Mouse (Mus musculus): Measurements from ENCODE around the gene Cdc42ep5.

Gene Cdc42ep5

DNA sequence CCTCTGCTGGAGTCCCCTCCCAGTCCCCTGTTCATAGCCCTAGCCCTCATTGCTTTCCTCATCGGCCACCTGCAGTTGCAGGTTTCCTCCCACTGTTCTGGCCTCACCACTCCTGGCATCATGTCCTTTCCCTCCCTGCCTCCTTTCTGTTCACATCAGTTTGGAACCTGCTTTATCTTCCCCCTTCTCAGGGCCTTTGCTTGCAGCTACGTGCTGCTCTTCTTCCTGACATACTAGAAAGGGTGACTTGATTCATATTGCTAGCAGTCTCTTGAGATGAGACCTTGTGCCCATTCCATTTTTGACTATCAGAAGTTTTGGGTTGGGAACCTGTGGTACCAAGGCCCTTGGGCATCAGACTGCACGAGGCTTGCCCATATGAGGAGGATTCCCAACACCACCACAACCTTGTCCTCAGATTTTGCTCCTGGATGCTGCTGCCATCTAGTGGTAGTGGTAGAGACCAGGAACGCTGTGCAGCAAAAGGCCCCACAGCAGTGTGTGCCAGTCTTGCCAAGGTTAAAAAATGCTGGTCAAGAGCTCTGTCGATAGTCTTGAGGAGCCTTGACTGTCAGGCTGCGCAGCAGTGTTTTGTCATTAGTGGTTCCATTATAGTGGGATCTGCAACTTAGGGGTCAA, 19.0 kb downstream of the Cdc42ep5 start:
- peak; percentile 67 for DNase-seq (ENCODE audit: low spot score)

DNA sequence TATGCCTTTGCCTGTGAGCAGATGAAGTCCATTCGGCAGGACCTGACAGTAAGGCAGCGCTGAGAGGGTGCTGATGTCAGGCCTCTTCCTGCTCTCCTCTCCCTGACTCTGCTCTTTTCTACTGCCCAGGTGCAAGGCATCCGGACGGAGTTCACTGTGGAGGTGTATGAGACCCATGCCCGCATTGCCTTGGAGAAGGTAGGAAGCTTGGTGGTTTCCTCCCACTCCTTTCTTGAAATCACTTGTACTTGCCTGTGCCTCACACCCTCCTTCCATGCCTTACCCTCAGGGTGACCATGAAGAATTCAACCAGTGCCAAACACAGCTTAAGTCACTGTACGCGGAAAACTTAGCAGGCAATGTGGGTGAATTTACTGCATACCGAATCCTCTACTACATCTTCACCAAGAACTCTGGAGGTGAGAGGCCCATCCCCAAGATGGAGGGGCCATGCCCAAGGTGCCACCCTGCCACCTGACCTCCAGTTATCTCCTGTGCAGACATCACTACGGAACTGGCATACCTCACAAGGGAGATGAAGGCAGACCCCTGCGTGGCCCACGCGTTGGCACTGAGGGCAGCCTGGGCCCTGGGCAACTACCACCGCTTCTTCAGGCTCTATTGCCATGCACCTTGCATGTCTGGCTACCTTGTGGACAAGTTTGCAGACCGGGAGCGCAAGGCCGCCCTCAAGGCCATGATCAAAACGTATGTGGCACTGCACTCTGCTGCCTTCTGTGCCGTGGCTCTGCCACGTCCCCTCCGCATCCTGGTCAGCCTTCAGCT, 19.7 kb downstream of the Cdc42ep5 start:
- no peak for DNase-seq (ENCODE audit: low spot score)

DNA sequence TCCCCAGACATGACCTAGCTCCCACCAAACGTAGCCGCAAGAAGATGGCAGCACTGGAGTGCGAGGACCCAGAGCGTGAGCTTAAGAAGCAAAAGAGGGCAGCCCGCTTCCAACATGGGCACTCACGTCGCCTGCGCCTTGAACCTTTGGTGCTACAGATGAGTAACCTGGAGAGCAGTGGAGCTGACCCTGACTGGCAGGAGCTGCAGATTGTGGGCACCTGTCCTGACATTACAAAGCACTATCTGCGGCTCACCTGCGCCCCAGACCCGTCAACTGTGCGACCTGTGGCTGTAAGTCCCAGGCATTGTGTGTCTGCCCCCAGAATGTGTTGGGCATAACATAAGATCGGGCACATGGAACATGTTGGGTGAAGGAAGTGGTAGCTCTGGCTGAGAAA, 20.6 kb downstream of the Cdc42ep5 start:
- DNase-seq (ENCODE audit: low spot score) = no peak

DNA sequence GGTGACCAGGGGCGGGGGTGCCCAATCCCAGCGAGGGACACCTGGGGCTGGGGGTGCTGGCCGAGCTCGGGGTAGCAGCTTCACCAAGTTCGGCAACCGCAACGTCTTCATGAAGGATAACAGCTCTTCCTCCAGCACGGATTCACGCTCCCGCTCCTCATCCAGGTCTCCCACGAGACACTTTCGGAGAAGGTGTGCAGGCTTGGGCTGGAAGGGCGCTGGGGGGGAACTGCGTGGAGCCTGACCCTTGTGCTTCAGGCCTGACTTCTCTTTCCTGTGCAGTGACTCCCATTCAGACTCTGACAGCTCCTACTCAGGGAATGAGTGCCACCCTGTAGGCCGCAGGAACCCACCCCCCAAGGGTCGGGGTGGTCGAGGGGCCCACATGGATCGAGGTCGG, 21.2 kb downstream of the Cdc42ep5 start:
- no peak for DNase-seq (ENCODE audit: low spot score)

DNA sequence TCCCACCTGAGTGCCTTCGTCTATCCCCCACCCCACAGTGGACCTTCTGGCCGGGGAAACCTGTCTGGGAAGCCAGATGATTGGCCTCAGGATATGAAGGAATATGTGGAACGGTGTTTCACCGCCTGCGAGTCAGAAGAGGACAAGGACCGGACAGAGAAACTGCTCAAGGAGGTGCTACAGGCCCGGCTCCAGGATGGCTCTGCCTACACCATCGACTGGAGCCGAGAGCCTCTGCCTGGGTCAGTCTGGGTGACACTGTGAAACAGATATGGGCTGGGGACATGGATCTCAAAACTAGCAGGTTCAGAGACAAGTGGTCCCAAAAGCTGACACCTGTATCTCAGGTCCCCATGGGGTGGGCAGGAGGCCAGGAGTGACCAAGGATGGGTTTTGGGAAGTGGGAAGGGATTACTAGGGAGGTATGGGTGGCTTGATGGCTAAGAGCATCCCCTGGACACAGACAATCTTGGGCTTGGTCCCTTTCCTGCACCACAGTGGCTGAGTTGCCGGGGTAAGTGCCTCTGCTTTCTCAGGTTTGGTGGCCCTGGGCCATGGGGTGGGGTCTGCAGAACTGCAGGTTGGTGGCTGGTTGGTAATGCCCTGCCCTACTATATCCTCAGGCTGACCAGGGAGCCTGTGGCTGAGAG, 21.7 kb downstream of the Cdc42ep5 start:
- no peak for DNase-seq (ENCODE audit: low spot score)

DNA sequence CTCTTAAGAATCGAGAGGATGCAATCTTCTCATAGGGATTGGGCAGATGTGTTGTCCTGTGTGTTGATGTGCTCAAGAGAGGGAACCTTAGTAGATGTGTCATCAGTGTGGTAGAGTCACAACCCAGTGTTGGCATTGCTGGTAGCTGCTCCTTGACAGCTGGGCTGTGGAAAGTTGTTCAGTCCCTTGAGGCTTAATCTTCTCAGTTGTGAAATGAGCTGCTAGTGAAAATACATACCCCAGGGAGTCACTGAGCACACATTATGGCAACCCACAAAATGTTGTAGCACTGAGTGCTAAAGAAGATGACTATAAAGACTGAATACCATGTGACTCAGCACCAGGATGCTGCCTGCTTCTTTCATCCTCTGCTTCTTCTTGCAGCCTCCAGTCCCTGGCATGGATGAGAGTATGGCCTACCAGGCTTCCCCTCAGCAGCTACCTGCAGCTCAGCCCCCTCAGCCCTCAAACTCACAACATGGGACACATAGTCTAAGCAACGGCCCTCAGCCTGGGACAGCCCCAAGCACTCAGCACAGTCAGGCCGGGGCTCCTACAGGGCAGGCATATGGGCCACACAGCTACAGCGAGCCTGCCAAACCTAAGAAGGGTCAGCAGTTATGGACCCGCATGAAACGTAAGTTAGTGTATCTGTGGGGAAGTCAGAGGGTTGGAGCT, 22.9 kb downstream of the Cdc42ep5 start:
- DNase-seq (ENCODE audit: low spot score) = no peak

DNA sequence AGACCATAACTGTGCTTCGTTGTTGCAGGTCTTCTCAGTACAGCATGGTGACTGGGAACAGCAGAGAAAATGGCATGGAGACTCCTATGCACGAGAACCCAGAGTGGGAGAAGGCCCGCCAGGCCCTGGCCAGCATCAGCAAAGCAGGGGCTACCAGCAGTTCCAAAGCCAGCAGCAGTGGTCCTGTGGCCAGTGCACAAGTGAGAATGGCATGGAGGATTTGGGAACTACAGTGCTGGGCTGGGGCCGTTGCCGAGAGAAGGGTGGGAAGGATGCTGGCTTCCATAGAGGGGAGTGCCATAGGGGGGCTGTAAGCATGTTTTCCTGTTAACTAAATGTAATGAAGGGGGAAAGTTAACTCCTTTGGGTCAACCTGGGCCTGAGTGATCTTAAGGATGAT, 25.3 kb downstream of the Cdc42ep5 start:
- no peak for DNase-seq (ENCODE audit: low spot score)

DNA sequence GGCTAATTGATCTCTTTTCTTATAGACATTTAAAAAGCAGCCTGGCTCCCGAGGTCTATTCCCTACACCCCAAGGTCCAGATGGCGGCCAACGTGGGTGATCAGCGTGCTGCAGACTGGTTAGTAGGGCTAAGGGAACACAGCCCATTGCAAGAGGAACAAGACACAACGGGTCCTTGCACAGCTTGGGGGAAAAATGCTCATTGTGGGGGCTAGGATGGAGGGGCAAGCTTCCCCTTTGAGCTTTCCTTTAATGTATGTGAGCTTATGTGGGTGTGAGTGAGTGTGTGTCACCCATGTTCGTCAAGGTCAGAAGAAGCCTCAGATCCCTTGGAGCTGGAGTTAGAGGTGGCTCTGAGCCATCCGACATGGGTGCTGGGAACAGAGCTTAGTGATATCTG, 26.0 kb downstream of the Cdc42ep5 start:
- DNase-seq (ENCODE audit: low spot score) = no peak

DNA sequence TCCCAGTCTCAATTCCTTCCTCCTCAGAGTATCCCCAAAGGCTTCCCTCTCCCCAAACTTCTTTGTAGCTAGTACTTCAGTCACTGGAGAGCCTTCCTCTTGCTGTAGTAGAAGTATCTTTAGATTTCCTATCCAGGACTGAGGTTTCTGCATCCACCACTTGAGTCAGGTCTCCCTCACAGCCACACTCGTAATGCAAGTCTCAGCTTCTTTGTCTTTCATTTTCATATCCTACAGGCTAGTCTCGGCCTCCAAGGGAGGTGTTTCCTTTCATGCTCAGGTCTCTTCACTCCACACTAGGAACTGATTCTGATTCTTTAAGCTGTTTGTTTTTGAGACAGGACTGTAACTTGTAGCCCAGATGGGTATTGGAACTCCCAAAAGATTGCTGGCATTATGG, 26.5 kb downstream of the Cdc42ep5 start:
- DNase-seq (ENCODE audit: low spot score) = no peak

DNA sequence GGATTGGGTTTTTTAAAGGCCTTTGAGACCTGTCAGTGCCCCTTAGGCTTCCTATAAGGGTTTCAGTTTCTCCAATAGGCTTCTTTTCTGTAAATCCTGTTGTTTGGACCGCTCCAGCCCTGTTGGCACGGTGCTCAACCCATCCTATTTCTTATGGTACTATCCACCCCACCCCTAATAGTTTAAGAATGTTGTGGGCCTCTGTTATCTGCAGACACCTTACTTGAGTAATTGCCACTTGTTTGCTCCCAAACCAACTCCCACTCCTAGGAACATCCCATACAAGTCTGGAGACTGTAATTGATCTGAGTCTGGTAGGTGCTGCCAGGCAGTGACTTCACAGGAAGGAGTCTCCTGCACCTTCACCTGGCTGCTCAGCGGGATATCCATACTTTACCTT, 26.9 kb downstream of the Cdc42ep5 start:
- no peak for DNase-seq (ENCODE audit: low spot score)

DNA sequence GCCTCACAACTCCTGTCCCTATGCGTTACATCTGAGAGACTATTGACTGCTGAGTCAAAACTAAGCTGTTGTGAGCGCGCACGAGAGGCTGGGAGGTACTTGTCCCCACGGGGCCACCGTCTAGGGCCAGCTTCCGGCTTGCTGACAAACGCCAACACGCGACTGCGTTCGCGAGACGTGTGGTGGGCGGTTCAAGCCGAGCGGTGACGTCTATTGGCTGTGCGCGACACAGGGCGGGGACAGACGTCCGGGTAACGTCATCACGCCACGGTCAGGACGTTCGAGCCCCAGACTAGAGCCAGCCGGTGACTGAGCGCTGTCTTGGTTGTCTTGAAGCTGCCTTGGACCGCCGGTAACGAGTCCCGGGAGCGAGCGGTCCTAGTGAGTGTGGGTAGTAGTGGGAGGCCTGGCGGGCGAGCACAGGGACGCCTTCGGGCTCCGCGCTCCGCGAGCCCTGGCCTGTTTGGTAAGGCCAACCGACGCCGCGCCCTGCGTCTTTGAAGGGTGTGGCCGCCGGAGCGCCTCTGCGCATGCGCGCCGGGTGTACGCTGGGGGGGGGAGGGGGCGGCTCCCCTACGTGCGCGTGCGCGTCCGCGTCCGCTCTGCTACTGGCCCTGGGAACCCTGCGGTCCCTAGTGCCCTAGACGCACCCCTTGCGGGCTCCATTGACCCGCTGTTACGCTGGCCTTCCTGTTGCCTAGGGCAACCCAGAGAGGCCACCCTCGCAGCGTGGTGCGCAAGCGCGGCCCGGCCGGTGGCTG, 27.7 kb downstream of the Cdc42ep5 start, which contains the start of gene Leng8:
Leng8 (plus strand) TSS at position 269 of the 761 bp plus-strand sequence.
- DNase-seq (ENCODE audit: low spot score) = peak; percentile 97

DNA sequence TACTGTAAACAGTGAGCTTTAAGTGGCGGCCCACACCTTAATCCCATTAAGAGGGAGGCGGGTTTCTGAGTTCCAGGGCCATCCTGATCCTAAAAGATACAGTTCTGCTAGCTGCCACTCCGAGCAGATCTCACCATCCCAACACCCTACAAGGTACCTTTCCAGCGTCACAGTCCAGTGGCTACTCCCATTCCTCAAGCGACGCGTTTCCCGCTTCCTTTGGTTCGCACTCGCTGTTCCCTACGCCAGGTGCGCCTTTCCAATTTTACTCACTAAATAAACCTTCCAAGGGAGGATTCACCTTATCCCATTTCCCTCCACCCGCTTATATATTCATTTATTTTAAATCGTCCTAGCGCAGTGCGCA, 28.3 kb downstream of the Cdc42ep5 start:
- no peak for DNase-seq (ENCODE audit: low spot score)

DNA sequence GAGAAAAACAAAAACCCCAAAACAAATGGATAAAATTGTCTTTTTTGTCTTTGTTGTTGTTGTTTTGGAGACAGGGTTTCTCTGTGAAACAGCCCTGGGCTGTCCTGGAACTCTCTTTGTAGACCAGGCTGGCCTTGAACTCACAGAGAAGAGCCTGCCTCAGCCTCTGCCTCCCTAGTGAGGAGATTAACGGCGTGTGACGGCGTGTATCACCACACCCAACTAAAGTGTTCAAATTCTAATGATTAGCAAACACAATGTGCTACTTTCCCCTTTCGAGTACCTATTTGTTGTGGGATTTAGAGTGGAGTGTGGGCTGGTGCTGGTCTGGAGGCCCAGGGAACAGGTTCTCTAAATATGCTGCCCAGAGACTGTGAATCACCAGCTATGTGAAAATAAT, 29.7 kb downstream of the Cdc42ep5 start:
- DNase-seq (ENCODE audit: low spot score) = no peak

DNA sequence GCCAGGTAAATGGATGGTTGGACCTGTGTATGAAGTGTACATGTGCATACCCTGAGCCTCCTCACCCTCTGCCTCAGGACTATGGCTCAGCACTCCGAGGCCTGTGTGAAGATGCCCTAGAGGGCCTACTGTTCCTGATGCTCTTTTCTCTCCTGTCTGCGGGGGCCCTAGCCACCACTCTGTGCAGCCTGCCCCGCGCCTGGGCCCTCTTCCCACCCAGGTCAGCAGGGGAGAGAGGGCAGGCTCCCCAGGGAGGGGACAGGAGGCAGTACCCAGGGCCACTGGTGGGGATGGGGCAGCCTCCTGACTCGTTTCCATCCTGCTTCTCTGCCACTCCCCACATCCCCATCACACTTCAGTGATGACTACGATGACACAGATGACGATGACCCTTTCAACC, 31.7 kb downstream of the Cdc42ep5 start:
- no peak for DNase-seq (ENCODE audit: low spot score)

DNA sequence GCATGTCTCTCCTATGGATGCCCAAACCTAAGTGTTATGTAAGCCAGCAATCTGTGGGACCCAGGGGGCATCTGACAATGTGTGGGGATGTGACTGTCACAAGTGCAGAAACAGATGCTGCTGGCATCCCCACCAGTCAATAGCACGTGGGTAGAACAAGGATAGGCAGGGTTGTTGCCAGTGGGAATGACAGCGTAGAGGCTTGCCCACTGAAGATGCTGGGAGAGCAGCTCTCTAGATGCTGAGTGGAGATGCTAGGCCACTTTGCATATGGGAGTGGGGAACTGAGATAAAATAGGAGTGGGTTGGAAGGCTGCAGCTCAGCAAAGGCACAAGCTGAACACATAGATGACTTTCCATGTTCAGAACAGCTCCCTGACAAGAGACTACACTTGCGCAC, 32.1 kb downstream of the Cdc42ep5 start:
- DNase-seq (ENCODE audit: low spot score) = no peak

DNA sequence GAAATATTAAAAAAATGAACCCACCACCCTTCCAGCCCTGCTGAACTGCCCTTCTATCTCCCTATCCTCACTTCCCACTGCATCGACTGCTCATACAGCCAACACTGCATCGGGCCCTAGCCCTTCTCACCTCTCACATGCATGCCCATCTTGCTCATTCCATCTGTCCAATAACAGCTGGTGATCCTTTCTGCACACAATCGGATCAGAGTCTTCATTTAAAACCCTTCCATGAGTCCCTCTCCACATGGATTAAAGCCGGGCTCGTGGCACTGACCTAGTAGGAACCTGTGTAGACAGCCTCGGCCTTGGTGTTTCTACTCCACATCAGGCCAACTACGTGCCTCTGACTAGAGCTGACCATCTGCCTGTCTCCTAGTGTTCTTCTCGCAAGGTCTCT, 32.7 kb downstream of the Cdc42ep5 start:
- DNase-seq (ENCODE audit: low spot score) = no peak

DNA sequence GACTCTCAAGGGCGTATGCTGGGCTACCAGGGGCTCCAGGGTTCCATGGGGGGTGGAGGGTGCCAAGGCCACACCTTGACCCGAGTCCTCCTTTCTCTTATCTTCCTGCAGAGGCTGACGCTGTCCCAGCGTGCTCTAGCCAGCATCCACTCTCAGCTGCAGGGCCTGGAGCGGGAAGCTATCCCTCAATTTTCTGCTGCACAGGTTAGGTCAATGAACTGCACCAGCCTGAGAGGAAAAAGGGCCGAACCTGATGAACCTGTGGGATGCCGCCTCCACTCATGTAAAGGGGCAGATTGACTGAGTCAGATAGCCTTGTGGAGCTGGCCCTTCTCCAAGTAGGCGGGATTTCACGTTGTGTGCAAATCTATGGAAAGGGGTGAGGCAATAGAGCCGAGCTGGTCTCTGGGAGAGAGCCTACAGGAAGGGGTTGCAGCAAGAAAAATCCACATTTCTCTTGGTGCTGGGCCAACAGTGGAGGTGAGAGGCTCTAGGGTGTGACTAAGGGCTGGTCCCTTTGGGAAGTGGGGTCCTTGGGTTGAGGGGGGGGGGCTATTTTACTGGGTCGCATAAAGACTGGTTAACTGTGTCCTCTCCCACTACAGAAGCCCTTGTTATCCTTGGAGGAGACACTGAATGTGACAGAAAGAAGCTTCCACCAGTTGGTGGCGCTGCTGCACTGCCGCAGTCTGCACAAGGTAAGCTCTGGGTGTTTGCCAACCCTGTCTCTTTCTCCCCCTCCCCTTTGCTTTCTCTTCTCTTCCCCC, 33.8 kb downstream of the Cdc42ep5 start:
- DNase-seq (ENCODE audit: low spot score) = peak; percentile 67

DNA sequence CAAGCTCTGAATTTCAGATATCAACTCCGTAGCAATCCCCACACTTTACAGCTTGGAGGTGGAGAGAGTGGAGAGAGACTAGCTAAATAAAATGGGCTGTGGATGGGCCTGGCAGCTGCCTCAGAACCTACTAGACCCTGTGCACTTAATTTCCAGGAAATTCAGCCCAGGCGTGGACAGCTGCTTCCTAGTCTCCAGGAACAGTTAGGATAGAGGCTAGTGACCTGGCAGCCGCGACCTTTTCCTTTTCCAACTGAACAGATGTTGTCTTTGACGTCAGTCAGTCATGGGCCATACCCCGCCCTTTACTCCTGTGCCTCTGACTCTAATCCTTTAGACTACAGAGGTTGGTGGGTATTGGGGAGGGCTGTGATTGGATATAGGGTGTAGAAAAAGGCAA, 35.8 kb downstream of the Cdc42ep5 start:
- no peak for DNase-seq (ENCODE audit: low spot score)

DNA sequence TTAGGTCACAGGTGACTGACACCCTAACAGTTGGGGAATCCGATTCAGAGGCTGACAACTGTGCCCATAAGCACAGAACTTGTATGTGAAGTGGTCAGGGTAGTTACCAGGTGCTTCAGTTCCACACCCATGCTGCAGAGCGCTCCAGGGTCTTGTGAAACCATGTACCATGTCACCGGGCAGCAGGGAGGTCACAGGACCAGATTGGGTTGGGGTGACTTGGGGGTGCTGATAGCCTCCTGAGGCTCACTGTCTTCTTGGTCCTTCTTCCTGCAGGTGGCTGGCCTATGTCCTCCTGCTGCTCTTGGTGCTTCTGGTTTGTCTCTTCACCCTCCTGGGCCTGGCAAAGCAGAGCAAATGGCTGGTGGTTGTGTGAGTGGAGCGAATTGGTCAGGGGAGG, 36.8 kb downstream of the Cdc42ep5 start:
- DNase-seq (ENCODE audit: low spot score) = no peak

DNA sequence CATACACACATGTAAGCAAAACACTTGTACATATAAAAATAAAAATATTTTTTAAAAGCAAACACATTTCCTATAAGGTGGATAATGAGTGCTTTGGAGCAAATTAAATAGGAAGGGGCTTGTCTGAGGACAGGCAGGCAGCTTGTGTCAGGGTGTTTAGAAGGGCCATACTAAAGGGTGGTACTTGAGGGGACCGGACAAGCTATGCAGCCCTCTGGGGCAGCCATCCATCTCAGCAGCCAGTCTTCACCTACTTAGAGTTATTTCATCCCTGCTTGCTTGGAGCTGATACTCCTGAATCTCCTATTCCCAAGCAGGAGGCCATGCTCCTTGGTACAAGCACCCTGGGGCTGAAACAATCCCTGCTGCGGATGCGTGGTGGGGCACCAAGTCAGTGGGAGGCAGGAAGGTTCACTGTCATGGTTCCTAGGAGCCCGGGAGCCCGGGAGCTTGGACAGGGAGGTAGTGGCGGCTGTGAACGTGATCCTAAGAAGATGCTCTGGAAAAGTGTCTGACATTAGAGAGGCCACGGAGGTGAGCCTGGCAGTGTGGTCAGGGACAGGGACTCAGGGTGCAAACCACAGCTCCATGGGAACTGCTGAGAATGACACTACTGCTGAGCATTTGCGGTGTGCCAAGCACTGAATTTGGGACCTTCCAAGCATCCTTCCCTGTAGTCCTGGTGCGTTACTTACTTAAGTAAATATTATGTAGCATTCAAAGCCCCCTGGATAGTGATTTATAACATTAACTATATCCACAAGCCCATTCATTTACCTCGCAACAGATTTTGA, 37.5 kb downstream of the Cdc42ep5 start:
- DNase-seq (ENCODE audit: low spot score) = no peak
